Mouse (Mus musculus) brain, embryonic 18.5 days (tissue): ENCODE measurements around the gene Ubxn4.
"Not testable (repeated sequence)": the region's sequence is repeated elsewhere in the genome, so short reads cannot be mapped to it uniquely, and the experiment has no call there.

Experiments used
- DNase-seq: peaks from one replicate; pipeline ENCODE4 v3.0.0-alpha.2; 2012; ENCODE audit warnings: low read depth, low spot score

Ubxn4 gene

GRCm38 (mm10) chr1:128243627-128243995 lies at the start of gene Ubxn4:
TSS of gene Ubxn4 (plus strand) at chr1:128243964.
- DNase-seq, result no peak

DNA sequence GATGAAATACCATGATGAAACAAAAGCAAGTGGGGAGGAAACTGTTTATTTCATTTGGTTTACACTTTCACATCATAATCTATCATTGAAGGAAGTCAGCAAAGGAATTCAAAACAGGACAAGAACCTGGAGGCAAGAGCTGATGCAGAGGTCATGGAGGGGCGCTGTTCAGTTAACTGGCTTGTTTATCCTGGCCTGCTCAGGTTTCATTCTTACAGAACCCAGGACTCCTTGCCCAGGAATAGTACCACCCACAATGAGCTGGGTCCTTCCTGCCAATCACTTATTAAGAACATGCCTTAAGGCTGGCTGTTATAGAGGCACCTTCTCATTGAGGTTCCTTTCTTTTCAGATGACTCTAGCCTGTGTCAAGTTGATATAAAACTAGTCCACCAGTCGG lies 49.8 kb upstream of the Ubxn4 start:
- no peak for DNase-seq

- no peak for DNase-seq
These were observed 46.4 kb upstream of the Ubxn4 start for GRCm38 (mm10) chr1:128197353-128197752.

DNA sequence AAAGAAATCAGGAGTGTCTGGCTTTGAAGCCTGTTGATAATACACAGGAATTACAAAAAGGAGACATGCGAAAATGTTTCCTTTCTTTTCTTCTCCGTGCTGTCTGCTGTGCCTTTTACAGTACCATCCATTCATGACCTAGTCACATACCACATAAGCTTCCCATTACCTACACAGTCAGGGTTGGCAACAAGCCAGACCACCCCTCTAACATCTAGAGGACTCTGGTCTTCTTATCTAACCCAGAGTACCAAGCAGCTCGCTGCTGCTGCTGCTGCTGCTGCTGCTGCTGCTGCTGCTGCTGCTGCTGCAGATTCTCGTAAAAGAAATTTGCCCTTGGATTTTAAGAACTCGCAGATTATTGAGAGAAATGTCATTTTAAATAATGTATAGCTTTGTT lies 30.5 kb upstream of the Ubxn4 start:
- DNase-seq, result no peak

DNA sequence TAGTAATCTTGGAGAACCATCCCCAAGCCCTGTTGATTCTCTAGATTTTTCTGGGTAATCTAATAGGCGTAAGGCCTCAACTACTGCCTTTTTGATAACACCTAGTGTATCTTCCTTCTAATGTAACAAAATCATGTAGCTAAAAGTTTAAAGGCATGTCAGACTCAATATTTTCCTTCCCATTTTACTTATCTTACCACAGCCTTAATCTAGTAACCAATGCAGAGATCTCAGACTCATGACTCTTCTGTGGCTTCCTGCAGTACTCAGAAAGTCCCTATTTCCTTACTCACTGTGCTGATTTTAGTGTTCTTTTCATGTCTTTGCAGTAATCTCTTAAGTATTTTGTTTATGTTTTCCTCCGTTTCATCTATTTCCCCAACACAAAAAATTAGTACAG lies 21.9 kb upstream of the Ubxn4 start:
- no peak for DNase-seq

GRCm38 (mm10) chr1:128223304-128223703 lies 20.5 kb upstream of the Ubxn4 start:
- DNase-seq, result no peak

- no peak for DNase-seq
These were observed 8.6 kb upstream of the Ubxn4 start for GRCm38 (mm10) chr1:128235181-128235580.

- peak; percentile 90 for DNase-seq
These were observed 397 bp downstream of the Ubxn4 start for GRCm38 (mm10) chr1:128243996-128244726.

GRCm38 (mm10) chr1:128244727-128245355 lies 1.1 kb downstream of the Ubxn4 start:
- no peak for DNase-seq

GRCm38 (mm10) chr1:128267061-128267460 lies 23.3 kb downstream of the Ubxn4 start:
- DNase-seq, result not testable (repeated sequence)

DNA sequence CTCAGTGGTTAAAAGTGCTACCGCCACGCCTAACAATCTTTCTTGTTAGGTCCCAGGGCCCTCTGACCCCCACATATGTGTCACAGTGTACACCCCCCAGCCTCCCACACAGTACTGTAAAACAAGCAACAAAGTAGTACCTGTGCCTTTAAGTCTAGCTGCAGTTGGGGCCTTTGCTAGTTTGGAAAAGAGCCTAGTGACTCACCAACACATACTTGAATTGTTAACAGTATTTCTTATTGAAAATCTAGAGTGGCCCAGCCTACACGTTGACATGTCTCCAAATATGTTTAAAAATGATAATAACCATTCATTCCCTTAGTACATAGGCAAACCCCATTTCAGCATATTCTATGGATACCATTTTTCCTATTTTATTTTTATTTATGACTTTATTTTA lies 27.0 kb downstream of the Ubxn4 start:
- DNase-seq, result no peak

DNA sequence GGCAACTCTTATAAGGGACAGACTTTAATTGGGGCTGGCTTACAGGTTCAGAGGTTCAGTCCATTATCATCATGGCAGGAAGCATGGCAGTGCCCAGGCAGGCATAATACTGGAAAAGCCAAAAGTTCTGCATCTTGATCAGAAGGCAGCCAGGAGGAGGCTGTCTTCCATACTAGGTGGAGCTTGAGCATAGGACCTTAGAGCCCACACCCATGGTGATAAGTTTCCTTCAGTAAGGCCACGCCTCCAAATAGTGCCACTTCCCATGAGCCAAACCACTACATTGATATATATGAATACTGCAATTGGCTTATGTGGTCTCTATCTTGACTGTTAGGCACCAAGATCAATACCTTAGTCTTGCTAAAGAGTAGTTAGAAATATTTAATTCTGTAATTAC lies 32.1 kb downstream of the Ubxn4 start:
- DNase-seq, result no peak

- no peak for DNase-seq
These were observed 34.8 kb downstream of the Ubxn4 start for GRCm38 (mm10) chr1:128278563-128278962.

GRCm38 (mm10) chr1:128281753-128282152 lies 38.0 kb downstream of the Ubxn4 start:
- DNase-seq, result no peak

DNA sequence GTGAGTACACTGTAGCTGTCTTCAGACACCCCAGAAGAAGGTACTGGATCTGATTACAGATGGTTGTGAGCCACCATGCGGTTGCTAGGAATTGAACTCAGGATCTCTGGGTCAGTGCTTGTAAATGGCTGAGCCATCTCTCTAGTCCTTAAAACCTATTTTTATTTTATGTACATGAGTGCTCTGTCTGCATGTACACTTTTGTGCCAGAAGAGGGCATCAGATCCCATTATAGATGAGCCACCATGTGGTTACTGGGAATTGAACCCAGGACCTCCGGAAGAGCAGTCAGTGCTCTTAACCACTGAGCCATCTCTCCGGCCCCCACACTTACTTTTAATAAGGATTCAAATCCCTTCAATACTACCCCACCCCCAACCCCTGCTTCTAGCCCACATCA lies 39.2 kb downstream of the Ubxn4 start:
- DNase-seq, result no peak

- no peak for DNase-seq
These were observed 40.5 kb downstream of the Ubxn4 start for GRCm38 (mm10) chr1:128284157-128284690.

DNA sequence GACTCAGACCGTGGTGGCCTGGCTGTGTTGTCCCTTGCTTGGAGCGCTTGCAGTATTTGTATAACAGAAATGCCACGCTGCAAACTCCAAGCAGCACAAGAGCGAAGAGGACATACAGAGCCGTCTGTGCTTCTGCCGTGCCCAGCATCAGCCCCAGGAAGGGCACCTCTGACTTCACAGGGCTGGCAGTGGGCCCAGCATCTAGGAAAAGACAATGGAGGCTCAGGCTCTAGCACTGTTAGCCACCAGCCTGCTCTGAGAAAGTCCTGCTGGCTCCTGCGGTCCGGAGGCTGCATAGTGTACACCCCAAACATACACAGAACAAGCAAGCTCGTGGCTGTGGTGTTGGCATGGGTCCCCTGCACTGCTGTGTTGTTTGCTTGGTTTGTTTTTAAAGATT lies 41.4 kb downstream of the Ubxn4 start:
- DNase-seq, result no peak

DNA sequence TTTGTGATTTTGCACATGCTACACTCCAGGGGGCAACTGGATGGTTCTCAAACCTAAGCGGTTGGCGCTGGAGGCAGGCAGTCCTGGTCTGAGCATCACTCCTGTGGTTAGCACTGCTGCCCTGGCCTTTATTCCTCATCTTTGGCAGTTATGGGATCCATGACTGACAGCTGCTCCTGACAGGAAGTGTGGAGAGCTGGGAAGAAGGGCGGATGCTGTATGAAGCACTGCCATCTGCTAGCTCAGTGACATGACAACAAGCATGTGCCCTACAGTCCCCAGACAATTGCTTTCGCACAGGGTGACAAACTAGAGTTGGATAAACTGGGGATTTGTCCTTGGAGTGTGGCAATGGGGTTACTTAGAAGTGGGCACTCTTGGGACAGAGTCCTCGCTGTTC lies 46.5 kb downstream of the Ubxn4 start:
- no peak for DNase-seq

- no peak for DNase-seq
These were observed 49.8 kb downstream of the Ubxn4 start for GRCm38 (mm10) chr1:128293524-128293923.

GRCm38 (mm10) chr1:128295296-128295695 lies 51.5 kb downstream of the Ubxn4 start:
- DNase-seq, result no peak

DNA sequence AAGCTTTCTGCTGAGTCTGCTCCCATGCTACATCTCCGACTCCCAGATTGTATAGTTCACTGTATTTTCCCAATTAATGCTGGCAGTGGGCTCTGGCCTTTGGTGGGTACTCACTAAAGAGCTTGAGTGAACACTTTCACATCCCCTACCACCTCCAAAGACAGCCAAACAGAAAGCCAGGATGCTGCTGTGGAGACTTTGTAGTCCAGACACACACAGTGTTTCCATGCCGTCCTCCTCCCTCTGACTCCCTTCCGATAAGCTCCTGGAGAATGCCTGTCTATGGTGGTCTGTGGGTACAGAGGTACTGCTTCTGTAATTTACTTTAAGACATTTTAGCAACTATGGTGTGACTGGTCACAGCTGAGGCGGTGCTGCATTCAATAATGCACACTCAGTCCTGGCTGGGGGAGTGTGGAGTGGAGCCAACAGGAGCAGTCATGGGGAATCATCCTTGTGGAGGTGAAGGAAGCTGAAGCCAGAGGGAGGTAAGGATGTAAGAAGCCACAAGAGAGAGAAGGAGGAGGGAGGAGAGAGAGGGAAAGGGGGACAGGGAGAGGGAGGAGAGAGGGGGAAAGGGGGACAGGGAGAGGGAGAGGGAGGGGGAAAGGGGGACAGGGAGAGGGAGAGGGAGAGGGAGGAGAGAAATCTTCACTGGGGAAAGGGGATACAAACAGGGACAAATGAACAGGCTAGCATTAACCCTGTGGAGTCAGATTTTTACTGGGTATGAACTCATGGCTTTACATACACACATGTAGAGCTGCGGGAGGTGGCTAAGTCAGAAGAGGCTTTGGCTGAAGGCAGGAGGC lies 52.2 kb downstream of the Ubxn4 start:
- DNase-seq, result no peak

GRCm38 (mm10) chr1:128303900-128304299 lies 60.1 kb downstream of the Ubxn4 start:
- DNase-seq, result peak; percentile 8
